Mouse (Mus musculus) kidney, embryonic 14.5 days (tissue): Measurements from ENCODE around the gene Mical2. TPM values are rescaled to one million over a fixed set of nuclear protein-coding genes. Genes with fewer than 3 reads are reported as not detected.

Experiments
- ATAC-seq: fragments of 200-750 bp; cut with Nextera tagmentation; 2 replicates; pipeline ENCODE4 v1.8.0; 2017; ENCODE audit warnings: moderate number of reproducible peaks, mild to moderate bottlenecking, moderate TSS enrichment, moderate library complexity; ENCODE audit not compliant: low FRiP score, low TSS enrichment
- H3K27ac ChIP-seq: fragments of 300-500 bp; sonication (generic); 2 replicates; pipeline ENCODE4 v1.5.1; 2014; ENCODE audit warnings: low read depth, mild to moderate bottlenecking, low read length, moderate library complexity, mixed read lengths
- H3K27me3 ChIP-seq: fragments of 300-500 bp; sonication (generic); 2 replicates; pipeline ENCODE4 v1.6.1; 2014; ENCODE audit warnings: mild to moderate bottlenecking, low read length; ENCODE audit not compliant: control insufficient read depth, insufficient read depth
- H3K36me3 ChIP-seq: fragments of 300-500 bp; sonication (generic); 2 replicates; pipeline ENCODE4 v1.6.1; 2014; ENCODE audit warnings: low read length, mixed read lengths; ENCODE audit not compliant: control insufficient read depth, insufficient read depth
- H3K4me1 ChIP-seq: fragments of 300-500 bp; sonication (generic); 2 replicates; pipeline ENCODE4 v1.6.1; 2014; ENCODE audit warnings: low read length, mixed read lengths; ENCODE audit not compliant: control insufficient read depth, insufficient read depth
- H3K4me2 ChIP-seq: fragments of 300-500 bp; sonication (generic); replicated peaks from 2 replicates; pipeline ENCODE4 v1.6.1; 2014; ENCODE audit warnings: low read depth, mild to moderate bottlenecking, low read length
- H3K4me3 ChIP-seq: fragments of 300-500 bp; sonication (generic); 2 replicates; pipeline ENCODE4 v1.5.1; 2014; ENCODE audit warnings: mild to moderate bottlenecking, low read length
- H3K9ac ChIP-seq: fragments of 300-500 bp; sonication (generic); 2 replicates; pipeline ENCODE4 v1.6.1; 2014; ENCODE audit warnings: low read depth, mild to moderate bottlenecking, low read length, moderate library complexity
- H3K9me3 ChIP-seq: fragments of 300-500 bp; sonication (generic); 2 replicates; pipeline ENCODE4 v1.6.1; 2016; ENCODE audit warnings: low read length; ENCODE audit not compliant: control insufficient read depth
- WGBS: fragments of 180-500 bp; shearing (Covaris S2); extraction: QIAGEN DNeasy Blood & Tissue Kit; methylation state at CpG from one replicate; pipeline ENCODE4 v1.1.7; 2014; 5-methylcytosine and 5-hydroxymethylcytosine counted together
- polyA plus RNA-seq: library from polyadenylated mRNA; unstranded; fragments of >200 nt; fragmentation: Nextera tagmentation; extraction: Ambion mirVana; gene quantifications from 2 replicates; pipeline ENCODE4 v1.2.1, GENCODE M21; 2014

The Mical2 gene
- polyA plus RNA-seq, 1 experiment from 2014 or later, result 7.7 TPM

DNA sequence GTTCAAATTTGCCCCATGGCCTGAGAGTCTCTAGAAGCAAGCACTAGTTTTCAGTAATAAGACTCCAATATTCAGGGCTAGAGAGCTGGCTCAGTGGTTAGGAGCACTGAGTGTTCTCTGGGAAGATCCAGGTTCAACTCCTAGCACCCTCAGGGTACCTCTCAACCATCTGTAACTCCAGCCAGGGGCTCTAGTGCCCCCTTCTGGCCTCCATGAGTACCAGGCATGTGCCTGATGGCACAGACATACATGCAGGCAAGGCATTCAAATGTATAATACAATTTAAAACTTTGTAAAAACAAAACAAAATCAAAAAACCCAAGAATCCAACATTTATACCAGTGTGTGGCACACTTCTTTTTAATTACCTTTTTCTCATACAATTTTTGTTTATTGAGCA lies 75.4 kb downstream of the Mical2 start:
- H3K4me3 ChIP-seq, result no peak overlapping the region
- no peak overlapping the region for H3K4me2 ChIP-seq
- no peaks in the 10 kb centered on the region for H3K27me3 ChIP-seq
- H3K27ac ChIP-seq, result no peak overlapping the region
- no peak overlapping the region for H3K9ac ChIP-seq
- no peaks in the 10 kb centered on the region for H3K9me3 ChIP-seq
- no peak for ATAC-seq
- no peaks in the 10 kb centered on the region for H3K36me3 ChIP-seq
- peaks cover 28% of the 10 kb centered on the region for H3K4me1 ChIP-seq

DNA sequence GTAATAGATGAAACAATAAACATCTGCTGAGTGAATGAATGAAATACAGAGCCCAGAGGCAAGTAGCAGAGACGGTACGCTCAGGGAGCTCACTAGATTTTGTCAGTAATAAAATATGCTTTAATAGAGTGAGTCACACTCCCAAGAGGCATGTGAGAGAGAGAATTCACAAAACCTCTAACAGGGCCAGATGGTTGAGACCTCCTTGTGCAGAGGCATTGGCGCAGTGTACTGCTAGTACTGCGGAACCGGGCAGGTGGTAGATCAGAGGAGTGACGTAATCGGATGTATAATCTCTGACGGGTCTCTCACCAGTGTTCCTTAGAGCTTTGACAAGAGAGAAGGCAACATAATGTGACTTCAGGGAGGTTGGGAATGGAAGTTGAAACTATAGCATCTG lies 78.7 kb downstream of the Mical2 start:
- Histone ChIP-seq H3K9ac (no peak overlapping the region), H3K27ac (no peak overlapping the region), H3K36me3 (no peaks in the 10 kb centered on the region), H3K4me2 (no peak overlapping the region), H3K4me3 (no peak overlapping the region), H3K27me3 (no peaks in the 10 kb centered on the region), H3K9me3 (no peaks in the 10 kb centered on the region), H3K4me1 (peaks cover 12% of the 10 kb centered on the region)
- no peak for ATAC-seq
- WGBS, result 77% methylated on average over 8 of the region's 8 CpGs

- H3K36me3 ChIP-seq, result no peaks in the 10 kb centered on the region
- no peak overlapping the region for H3K4me2 ChIP-seq
- H3K4me3 ChIP-seq, result no peak overlapping the region
- H3K27ac ChIP-seq, result no peak overlapping the region
- H3K4me1 ChIP-seq, result no peaks in the 10 kb centered on the region
- no peaks in the 10 kb centered on the region for H3K9me3 ChIP-seq
- H3K9ac ChIP-seq, result no peak overlapping the region
- H3K27me3 ChIP-seq, result no peaks in the 10 kb centered on the region
- no peak for ATAC-seq
- WGBS, result 88% methylated on average over 11 of the region's 11 CpGs
These were observed 83.8 kb downstream of the Mical2 start for GRCm38 (mm10) chr7:112309289-112310016.

DNA sequence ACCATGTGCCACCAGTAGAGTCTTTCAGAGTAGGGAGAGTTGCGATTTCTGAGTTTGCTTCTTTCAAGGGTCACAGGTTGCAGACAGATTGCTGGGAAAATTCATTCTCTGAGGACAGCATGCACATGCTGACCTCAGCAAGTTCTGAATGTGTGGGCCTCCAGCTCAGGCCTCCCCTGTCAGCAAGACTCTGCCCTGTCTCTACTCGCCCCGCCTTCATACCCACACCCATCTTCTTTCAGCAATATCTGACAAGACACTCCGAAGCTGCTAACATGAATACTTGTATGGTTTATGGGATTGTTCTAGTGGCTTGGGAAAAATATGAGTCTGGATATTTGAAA lies 84.3 kb downstream of the Mical2 start:
- H3K4me2 ChIP-seq, result no peak overlapping the region
- ATAC-seq, result no peak
- H3K27me3 ChIP-seq, result no peaks in the 10 kb centered on the region
- H3K9ac ChIP-seq, result no peak overlapping the region
- H3K9me3 ChIP-seq, result no peaks in the 10 kb centered on the region
- H3K4me3 ChIP-seq, result no peak overlapping the region
- 70% methylated on average over 4 of the region's 4 CpGs for WGBS
- H3K4me1 ChIP-seq, result no peaks in the 10 kb centered on the region
- H3K27ac ChIP-seq, result no peak overlapping the region
- no peaks in the 10 kb centered on the region; the same call in 1 of the 2 replicates for H3K36me3 ChIP-seq

GRCm38 (mm10) chr7:112313211-112313610 lies 87.6 kb downstream of the Mical2 start:
- no peaks in the 10 kb centered on the region for H3K9me3 ChIP-seq
- no peak for ATAC-seq
- H3K36me3 ChIP-seq, result no peaks in the 10 kb centered on the region; the same call in 1 of the 2 replicates
- no peaks in the 10 kb centered on the region for H3K27me3 ChIP-seq
- no peak overlapping the region for H3K4me3 ChIP-seq
- no peak overlapping the region for H3K9ac ChIP-seq
- H3K27ac ChIP-seq, result no peak overlapping the region
- 61% methylated on average over 5 of the region's 5 CpGs for WGBS
- H3K4me2 ChIP-seq, result no peak overlapping the region
- no peaks in the 10 kb centered on the region for H3K4me1 ChIP-seq

DNA sequence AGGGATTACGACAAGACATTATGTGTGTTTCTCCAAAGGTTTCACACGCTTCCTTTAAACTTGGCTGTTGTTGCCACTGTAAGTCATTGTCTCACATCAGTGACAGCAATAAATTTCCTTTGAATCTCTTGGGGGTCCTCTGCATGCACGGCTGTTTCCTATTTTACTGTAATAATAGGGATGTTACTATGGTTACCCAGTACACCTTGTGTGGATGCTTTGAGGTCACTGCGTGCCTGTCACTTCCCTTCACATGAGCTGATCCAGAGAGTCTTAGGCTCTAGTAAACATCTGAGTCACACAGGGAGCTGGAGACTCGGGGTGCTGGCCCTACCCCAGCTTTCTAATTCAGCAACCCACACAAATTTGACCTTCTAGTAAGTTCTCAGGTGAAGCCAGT lies 88.0 kb downstream of the Mical2 start:
- no peak overlapping the region for H3K27ac ChIP-seq
- no peak overlapping the region for H3K4me2 ChIP-seq
- no peaks in the 10 kb centered on the region for H3K27me3 ChIP-seq
- WGBS, result 42% methylated on average over 5 of the region's 5 CpGs
- no peak overlapping the region for H3K4me3 ChIP-seq
- H3K36me3 ChIP-seq, result no peaks in the 10 kb centered on the region; the same call in 1 of the 2 replicates
- no peak overlapping the region for H3K9ac ChIP-seq
- H3K4me1 ChIP-seq, result no peaks in the 10 kb centered on the region
- H3K9me3 ChIP-seq, result no peaks in the 10 kb centered on the region
- ATAC-seq, result no peak

- Histone ChIP-seq H3K4me3 (no peak overlapping the region), H3K27ac (no peak overlapping the region), H3K9me3 (no peaks in the 10 kb centered on the region), H3K27me3 (no peaks in the 10 kb centered on the region), H3K4me2 (no peak overlapping the region), H3K9ac (no peak overlapping the region), H3K36me3 (no peaks in the 10 kb centered on the region; the same call in 1 of the 2 replicates), H3K4me1 (no peaks in the 10 kb centered on the region)
- 84% methylated on average over 1 of the region's 1 CpGs for WGBS
- no peak for ATAC-seq
These were observed 90.6 kb downstream of the Mical2 start for GRCm38 (mm10) chr7:112316239-112316638.

- Histone ChIP-seq H3K9ac (no peak overlapping the region), H3K4me2 (no peak overlapping the region), H3K9me3 (no peaks in the 10 kb centered on the region), H3K27ac (no peak overlapping the region), H3K4me3 (no peak overlapping the region), H3K4me1 (no peaks in the 10 kb centered on the region), H3K27me3 (no peaks in the 10 kb centered on the region; the same call in 1 of the 2 replicates), H3K36me3 (no peaks in the 10 kb centered on the region; the same call in 1 of the 2 replicates)
- ATAC-seq, result no peak
- 65% methylated on average over 5 of the region's 5 CpGs for WGBS
These were observed 91.8 kb downstream of the Mical2 start for GRCm38 (mm10) chr7:112317491-112317890.

- Histone ChIP-seq H3K4me3 (no peak overlapping the region), H3K36me3 (no peaks in the 10 kb centered on the region; the same call in 1 of the 2 replicates), H3K4me1 (no peaks in the 10 kb centered on the region), H3K9ac (no peak overlapping the region), H3K27ac (no peak overlapping the region), H3K4me2 (no peak overlapping the region), H3K9me3 (no peaks in the 10 kb centered on the region), H3K27me3 (no peaks in the 10 kb centered on the region; the same call in 1 of the 2 replicates)
- WGBS, result 91% methylated on average over 11 of the region's 11 CpGs
- ATAC-seq, result no peak
These were observed 92.7 kb downstream of the Mical2 start for GRCm38 (mm10) chr7:112318306-112318705.
